Mouse (Mus musculus): Measurements from ENCODE around the gene Nkd2. TPM values are rescaled to one million over a fixed set of nuclear protein-coding genes. Genes with fewer than 3 reads are reported as not detected.

Gene Nkd2
- polyA plus RNA-seq, 1 experiment from 2014 or later, result 3.4 TPM

- Histone ChIP-seq H3K9me3 (replicated peaks) (no peaks in the 10 kb centered on the region), H3K27ac (no peak overlapping the region), H3K4me3 (no peak overlapping the region), H3K36me3 (ENCODE audit: poor library complexity, severe bottlenecking) (peaks cover 8% of the 10 kb centered on the region), H3K4me2 (no peak overlapping the region), H3K4me1 (peaks cover 48% of the 10 kb centered on the region), H3K27me3 (no peaks in the 10 kb centered on the region), H3K9ac (no peak overlapping the region)
- WGBS, result 86% methylated on average over 4 of the region's 4 CpGs
- ATAC-seq, result no peak
Observed at GRCm38 (mm10) chr13:73769916-73770682, 77.3 kb downstream of the Nkd2 start.

Other genes with a start within 250 kb of the Nkd2 start
- gene Clptm1l, start 243.6 kb downstream of the Nkd2 start, polyA plus RNA-seq (2015; fragmentation: Nextera tagmentation; extraction: Ambion mirVana), result 93.1 and 103 TPM in 2 replicates
- gene Tert, start 220.7 kb downstream of the Nkd2 start, polyA plus RNA-seq (2015; fragmentation: Nextera tagmentation; extraction: Ambion mirVana), result 5.6 and 5.9 TPM in 2 replicates
- gene Slc6a18, start 169.6 kb downstream of the Nkd2 start, polyA plus RNA-seq (2015; fragmentation: Nextera tagmentation; extraction: Ambion mirVana), result not detected in 2 replicates
- gene Slc6a19, start 142.8 kb downstream of the Nkd2 start, polyA plus RNA-seq (2015; fragmentation: Nextera tagmentation; extraction: Ambion mirVana), result 0.19 and 0.20 TPM in 2 replicates
- gene Slc12a7, start 114.5 kb downstream of the Nkd2 start, polyA plus RNA-seq (2015; fragmentation: Nextera tagmentation; extraction: Ambion mirVana), result 20.1 and 26.4 TPM in 2 replicates
- 30.8 and 33.8 TPM in 2 replicates for gene Trip13, start 90.2 kb upstream of the Nkd2 start, polyA plus RNA-seq (2015; fragmentation: Nextera tagmentation; extraction: Ambion mirVana)
- gene Brd9, start 90.2 kb upstream of the Nkd2 start, polyA plus RNA-seq (2015; fragmentation: Nextera tagmentation; extraction: Ambion mirVana), result 87.9 and 89.7 TPM in 2 replicates
- gene Zdhhc11, start 116.2 kb upstream of the Nkd2 start, polyA plus RNA-seq (2015; fragmentation: Nextera tagmentation; extraction: Ambion mirVana), result not detected in 2 replicates
- gene Tppp, start 161.8 kb upstream of the Nkd2 start, polyA plus RNA-seq (2015; fragmentation: Nextera tagmentation; extraction: Ambion mirVana), result 3.7 and 5.1 TPM in 2 replicates
- gene Cep72, start 214.7 kb upstream of the Nkd2 start, polyA plus RNA-seq (2015; fragmentation: Nextera tagmentation; extraction: Ambion mirVana), result 15.0 and 17.6 TPM in 2 replicates